Mouse (Mus musculus): ENCODE data around the gene Tut1. TPM values are rescaled to one million over a fixed set of nuclear protein-coding genes. Genes with fewer than 3 reads are reported as not detected.
A peak's percentile ranks its signal among the peaks of the same experiment; 100 is the strongest.
"Not testable (repeated sequence)": the region's sequence is repeated elsewhere in the genome, so short reads cannot be mapped to it uniquely, and the experiment has no call there.

The Tut1 gene
- polyA plus RNA-seq, 1 experiment from 2014 or later: 24.2 TPM

- Histone ChIP-seq H3K4me2 (ENCODE audit: low read length) (peak overlapping the region; percentile 85), H3K9ac (ENCODE audit: low read length) (peak overlapping the region; percentile 92), H3K36me3 (ENCODE audit: control insufficient read depth, insufficient read depth, low read length) (peaks cover 74% of the 10 kb centered on the region), H3K27me3 (replicated peaks; ENCODE audit: control insufficient read depth, insufficient read depth, low read length) (no peaks in the 10 kb centered on the region), H3K4me3 (ENCODE audit: low read depth, low read length) (peak overlapping the region; percentile 80), H3K4me1 (ENCODE audit: control insufficient read depth, insufficient read depth, low read length) (peaks cover 10% of the 10 kb centered on the region), H3K27ac (ENCODE audit: low read depth, low read length) (peak overlapping the region; percentile 74; the same call in 1 of the 2 replicates), H3K9me3 (replicated peaks; ENCODE audit: control insufficient read depth, low read length) (no peaks in the 10 kb centered on the region)
- ATAC-seq: peak; percentile 1; the same call in 1 of the 2 replicates
- 0% methylated on average over 8 of the region's 8 CpGs for WGBS
- DNase-seq (ENCODE audit: low spot score): no peak
Measured at GRCm38 (mm10) chr19:8967373-8967743, 13.7 kb downstream of the Tut1 start.

- Histone ChIP-seq H3K27ac (ENCODE audit: low read depth, low read length) (no peak overlapping the region; the same call in 1 of the 2 replicates), H3K9ac (ENCODE audit: low read length) (peak overlapping the region; percentile 92), H3K4me1 (ENCODE audit: control insufficient read depth, insufficient read depth, low read length) (peaks cover 10% of the 10 kb centered on the region), H3K27me3 (replicated peaks; ENCODE audit: control insufficient read depth, insufficient read depth, low read length) (no peaks in the 10 kb centered on the region), H3K36me3 (ENCODE audit: control insufficient read depth, insufficient read depth, low read length) (peaks cover 74% of the 10 kb centered on the region), H3K4me3 (ENCODE audit: low read depth, low read length) (peak overlapping the region; percentile 80), H3K9me3 (replicated peaks; ENCODE audit: control insufficient read depth, low read length) (no peaks in the 10 kb centered on the region), H3K4me2 (ENCODE audit: low read length) (peak overlapping the region; percentile 85)
- WGBS: under 1% methylated on average over 8 of the region's 9 CpGs
- ATAC-seq (no peak), DNase-seq (ENCODE audit: low spot score) (no peak)
Measured at GRCm38 (mm10) chr19:8967893-8968292, 14.2 kb downstream of the Tut1 start.

GRCm38 (mm10) chr19:8972491-8972890, 18.8 kb downstream of the Tut1 start:
- H3K9ac ChIP-seq (ENCODE audit: low read length); H3K9me3 ChIP-seq (replicated peaks; ENCODE audit: control insufficient read depth, low read length); H3K4me2 ChIP-seq (ENCODE audit: low read length); ATAC-seq; H3K4me3 ChIP-seq (ENCODE audit: low read depth, low read length); DNase-seq (ENCODE audit: low spot score); H3K27me3 ChIP-seq (replicated peaks; ENCODE audit: control insufficient read depth, insufficient read depth, low read length); H3K27ac ChIP-seq (ENCODE audit: low read depth, low read length); H3K4me1 ChIP-seq (ENCODE audit: control insufficient read depth, insufficient read depth, low read length): not testable (repeated sequence)
- 94% methylated on average over 8 of the region's 8 CpGs for WGBS
- H3K36me3 ChIP-seq (ENCODE audit: control insufficient read depth, insufficient read depth, low read length): peaks cover 87% of the 10 kb centered on the region

- H3K9ac ChIP-seq (ENCODE audit: low read length): no peak overlapping the region
- no peak overlapping the region for H3K27ac ChIP-seq (ENCODE audit: low read depth, low read length)
- peaks cover 98% of the 10 kb centered on the region for H3K36me3 ChIP-seq (ENCODE audit: control insufficient read depth, insufficient read depth, low read length)
- 95% methylated on average over 1 of the region's 1 CpGs for WGBS
- no peak overlapping the region for H3K4me2 ChIP-seq (ENCODE audit: low read length)
- no peak for DNase-seq (ENCODE audit: low spot score)
- no peak for ATAC-seq
- no peaks in the 10 kb centered on the region for H3K4me1 ChIP-seq (ENCODE audit: control insufficient read depth, insufficient read depth, low read length)
- H3K4me3 ChIP-seq (ENCODE audit: low read depth, low read length): no peak overlapping the region
- no peaks in the 10 kb centered on the region for H3K27me3 ChIP-seq (replicated peaks; ENCODE audit: control insufficient read depth, insufficient read depth, low read length)
- H3K9me3 ChIP-seq (replicated peaks; ENCODE audit: control insufficient read depth, low read length): no peaks in the 10 kb centered on the region
Measured at GRCm38 (mm10) chr19:8974638-8975037, 21.0 kb downstream of the Tut1 start.

- WGBS: 93% methylated on average over 2 of the region's 2 CpGs
- DNase-seq (ENCODE audit: low spot score): no peak
- H3K4me1 ChIP-seq (ENCODE audit: control insufficient read depth, insufficient read depth, low read length): no peaks in the 10 kb centered on the region
- H3K4me3 ChIP-seq (ENCODE audit: low read depth, low read length): no peak overlapping the region
- H3K4me2 ChIP-seq (ENCODE audit: low read length): no peak overlapping the region
- no peak overlapping the region for H3K27ac ChIP-seq (ENCODE audit: low read depth, low read length)
- no peaks in the 10 kb centered on the region for H3K9me3 ChIP-seq (replicated peaks; ENCODE audit: control insufficient read depth, low read length)
- ATAC-seq: no peak
- H3K27me3 ChIP-seq (replicated peaks; ENCODE audit: control insufficient read depth, insufficient read depth, low read length): no peaks in the 10 kb centered on the region
- peaks cover 98% of the 10 kb centered on the region for H3K36me3 ChIP-seq (ENCODE audit: control insufficient read depth, insufficient read depth, low read length)
- no peak overlapping the region for H3K9ac ChIP-seq (ENCODE audit: low read length)
Measured at GRCm38 (mm10) chr19:8975491-8975890, 21.8 kb downstream of the Tut1 start.

- Histone ChIP-seq H3K36me3 (ENCODE audit: control insufficient read depth, insufficient read depth, low read length) (peaks cover 91% of the 10 kb centered on the region), H3K9ac (ENCODE audit: low read length) (no peak overlapping the region), H3K4me1 (ENCODE audit: control insufficient read depth, insufficient read depth, low read length) (no peaks in the 10 kb centered on the region), H3K4me2 (ENCODE audit: low read length) (no peak overlapping the region), H3K27ac (ENCODE audit: low read depth, low read length) (no peak overlapping the region), H3K9me3 (replicated peaks; ENCODE audit: control insufficient read depth, low read length) (no peaks in the 10 kb centered on the region), H3K27me3 (replicated peaks; ENCODE audit: control insufficient read depth, insufficient read depth, low read length) (no peaks in the 10 kb centered on the region), H3K4me3 (ENCODE audit: low read depth, low read length) (no peak overlapping the region)
- DNase-seq (ENCODE audit: low spot score) (peak; percentile 64), ATAC-seq (peak; percentile 60)
- 42% methylated on average over 3 of the region's 3 CpGs for WGBS
Measured at GRCm38 (mm10) chr19:8976535-8976934, 22.9 kb downstream of the Tut1 start.

GRCm38 (mm10) chr19:8980771-8981170, 27.1 kb downstream of the Tut1 start:
- H3K4me3 ChIP-seq (ENCODE audit: low read depth, low read length): no peak overlapping the region
- H3K27me3 ChIP-seq (replicated peaks; ENCODE audit: control insufficient read depth, insufficient read depth, low read length): no peaks in the 10 kb centered on the region
- H3K9ac ChIP-seq (ENCODE audit: low read length): no peak overlapping the region
- peaks cover 48% of the 10 kb centered on the region for H3K36me3 ChIP-seq (ENCODE audit: control insufficient read depth, insufficient read depth, low read length)
- peaks cover 23% of the 10 kb centered on the region for H3K4me1 ChIP-seq (ENCODE audit: control insufficient read depth, insufficient read depth, low read length)
- no peak overlapping the region for H3K27ac ChIP-seq (ENCODE audit: low read depth, low read length)
- no peaks in the 10 kb centered on the region for H3K9me3 ChIP-seq (replicated peaks; ENCODE audit: control insufficient read depth, low read length)
- ATAC-seq: no peak
- 58% methylated on average over 5 of the region's 5 CpGs for WGBS
- H3K4me2 ChIP-seq (ENCODE audit: low read length): no peak overlapping the region
- no peak for DNase-seq (ENCODE audit: low spot score)

GRCm38 (mm10) chr19:8981450-8982168, 28.0 kb downstream of the Tut1 start:
- peaks cover 40% of the 10 kb centered on the region for H3K36me3 ChIP-seq (ENCODE audit: control insufficient read depth, insufficient read depth, low read length)
- 71% methylated on average over 2 of the region's 2 CpGs for WGBS
- DNase-seq (ENCODE audit: low spot score) (peak; percentile 75), ATAC-seq (peak; percentile 47; the same call in 1 of the 2 replicates)
- no peaks in the 10 kb centered on the region for H3K27me3 ChIP-seq (replicated peaks; ENCODE audit: control insufficient read depth, insufficient read depth, low read length)
- H3K27ac ChIP-seq (ENCODE audit: low read depth, low read length): peak overlapping the region; percentile 49; the same call in 1 of the 2 replicates
- no peaks in the 10 kb centered on the region for H3K9me3 ChIP-seq (replicated peaks; ENCODE audit: control insufficient read depth, low read length)
- no peak overlapping the region for H3K4me3 ChIP-seq (ENCODE audit: low read depth, low read length)
- H3K9ac ChIP-seq (ENCODE audit: low read length): no peak overlapping the region
- H3K4me1 ChIP-seq (ENCODE audit: control insufficient read depth, insufficient read depth, low read length): peaks cover 24% of the 10 kb centered on the region
- H3K4me2 ChIP-seq (ENCODE audit: low read length): no peak overlapping the region
